Mouse (Mus musculus): ENCODE measurements around the gene Mmel1. TPM values are rescaled to one million over a fixed set of nuclear protein-coding genes. Genes with fewer than 3 reads are reported as not detected.

Mmel1 gene
- total RNA-seq, 2 experiments from 2014 or later = 0.68 to 0.78 TPM

- no peak for DNase-seq
Observed at GRCm38 (mm10) chr4:154904185-154905071, 35.0 kb downstream of the Mmel1 start.

- DNase-seq = peak; percentile 68
Observed at GRCm38 (mm10) chr4:154907833-154908232, 38.4 kb downstream of the Mmel1 start.

- DNase-seq = no peak
Observed at GRCm38 (mm10) chr4:154908490-154908889, 39.1 kb downstream of the Mmel1 start.

GRCm38 (mm10) chr4:154910606-154911522 is 41.5 kb downstream of the Mmel1 start:
- no peak for DNase-seq

- no peak for DNase-seq
Observed at GRCm38 (mm10) chr4:154911644-154912043, 42.3 kb downstream of the Mmel1 start.

- no peak for DNase-seq
Observed at GRCm38 (mm10) chr4:154913845-154914244, 44.5 kb downstream of the Mmel1 start.

- DNase-seq = no peak
Observed at GRCm38 (mm10) chr4:154914252-154914651, 44.9 kb downstream of the Mmel1 start.

GRCm38 (mm10) chr4:154914707-154915106 is 45.3 kb downstream of the Mmel1 start:
- DNase-seq = no peak

- DNase-seq = no peak
Observed at GRCm38 (mm10) chr4:154915286-154915685, 45.9 kb downstream of the Mmel1 start.

GRCm38 (mm10) chr4:154916662-154917061 is 47.3 kb downstream of the Mmel1 start:
- DNase-seq = no peak

GRCm38 (mm10) chr4:154922291-154922690 is 52.9 kb downstream of the Mmel1 start:
- DNase-seq = no peak

GRCm38 (mm10) chr4:154922931-154923330 is 53.5 kb downstream of the Mmel1 start:
- DNase-seq = no peak

- DNase-seq = no peak
Observed at GRCm38 (mm10) chr4:154925413-154925812, 56.0 kb downstream of the Mmel1 start.

- no peak for DNase-seq
Observed at GRCm38 (mm10) chr4:154926969-154927898, 57.8 kb downstream of the Mmel1 start.

- no peak for DNase-seq
Observed at GRCm38 (mm10) chr4:154927899-154928337, 58.5 kb downstream of the Mmel1 start.

- no peak for DNase-seq
Observed at GRCm38 (mm10) chr4:154928395-154929087, 59.2 kb downstream of the Mmel1 start, which contains the start of gene Tnfrsf14. TSS of gene Tnfrsf14 (minus strand) at chr4:154928563.

GRCm38 (mm10) chr4:154929088-154929660 is 59.8 kb downstream of the Mmel1 start:
- no peak for DNase-seq

GRCm38 (mm10) chr4:154933306-154933907 is 64.0 kb downstream of the Mmel1 start:
- no peak for DNase-seq

- no peak for DNase-seq
Observed at GRCm38 (mm10) chr4:154934800-154935199, 65.4 kb downstream of the Mmel1 start.

GRCm38 (mm10) chr4:154935788-154936187 is 66.4 kb downstream of the Mmel1 start:
- DNase-seq = no peak

Data from gastrocnemius, postnatal 10 days (tissue).